Mouse (Mus musculus): ENCODE data around the gene Rin2.
"Not testable (repeated sequence)": the region's sequence is repeated elsewhere in the genome, so short reads cannot be mapped to it uniquely, and the experiment has no call there.

Gene Rin2

GRCm38 (mm10) chr2:145866238-145866637 lies 191.2 kb downstream of the Rin2 start:
- no peak for DNase-seq

GRCm38 (mm10) chr2:145866695-145867449 lies 191.9 kb downstream of the Rin2 start:
- no peak for DNase-seq

GRCm38 (mm10) chr2:145871308-145871707 lies 196.3 kb downstream of the Rin2 start:
- DNase-seq, result no peak

- DNase-seq, result no peak
These were observed 197.1 kb downstream of the Rin2 start for GRCm38 (mm10) chr2:145872099-145872498.

GRCm38 (mm10) chr2:145873953-145874352 lies 198.9 kb downstream of the Rin2 start:
- no peak for DNase-seq

GRCm38 (mm10) chr2:145874879-145875482 lies 200.0 kb downstream of the Rin2 start:
- DNase-seq, result no peak

DNA sequence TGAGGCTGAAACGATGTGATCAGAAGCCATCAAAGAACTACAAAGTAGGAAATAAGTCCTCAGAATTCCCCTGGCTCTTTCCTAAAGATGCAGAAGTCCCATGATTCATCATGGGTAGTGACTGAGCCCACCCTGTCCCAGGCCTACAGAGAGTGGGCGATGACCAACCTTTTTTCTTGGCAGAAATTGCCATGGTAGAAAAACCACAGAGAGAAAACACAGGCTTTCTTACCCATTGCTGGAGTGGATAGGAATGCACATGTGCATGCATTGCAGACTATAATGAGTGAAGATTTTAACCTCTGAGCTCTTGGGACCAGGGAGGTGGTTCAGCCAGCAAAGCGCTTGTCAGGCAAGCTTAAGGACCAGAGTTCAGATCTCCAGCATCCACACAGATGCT lies 202.2 kb downstream of the Rin2 start:
- DNase-seq, result no peak

- no peak for DNase-seq
These were observed 206.1 kb downstream of the Rin2 start for GRCm38 (mm10) chr2:145880887-145881747.

GRCm38 (mm10) chr2:145881932-145882331 lies 206.9 kb downstream of the Rin2 start:
- no peak for DNase-seq

GRCm38 (mm10) chr2:145882398-145882797 lies 207.4 kb downstream of the Rin2 start:
- DNase-seq, result peak; percentile 37

GRCm38 (mm10) chr2:145884036-145884912 lies 209.3 kb downstream of the Rin2 start:
- no peak for DNase-seq

DNA sequence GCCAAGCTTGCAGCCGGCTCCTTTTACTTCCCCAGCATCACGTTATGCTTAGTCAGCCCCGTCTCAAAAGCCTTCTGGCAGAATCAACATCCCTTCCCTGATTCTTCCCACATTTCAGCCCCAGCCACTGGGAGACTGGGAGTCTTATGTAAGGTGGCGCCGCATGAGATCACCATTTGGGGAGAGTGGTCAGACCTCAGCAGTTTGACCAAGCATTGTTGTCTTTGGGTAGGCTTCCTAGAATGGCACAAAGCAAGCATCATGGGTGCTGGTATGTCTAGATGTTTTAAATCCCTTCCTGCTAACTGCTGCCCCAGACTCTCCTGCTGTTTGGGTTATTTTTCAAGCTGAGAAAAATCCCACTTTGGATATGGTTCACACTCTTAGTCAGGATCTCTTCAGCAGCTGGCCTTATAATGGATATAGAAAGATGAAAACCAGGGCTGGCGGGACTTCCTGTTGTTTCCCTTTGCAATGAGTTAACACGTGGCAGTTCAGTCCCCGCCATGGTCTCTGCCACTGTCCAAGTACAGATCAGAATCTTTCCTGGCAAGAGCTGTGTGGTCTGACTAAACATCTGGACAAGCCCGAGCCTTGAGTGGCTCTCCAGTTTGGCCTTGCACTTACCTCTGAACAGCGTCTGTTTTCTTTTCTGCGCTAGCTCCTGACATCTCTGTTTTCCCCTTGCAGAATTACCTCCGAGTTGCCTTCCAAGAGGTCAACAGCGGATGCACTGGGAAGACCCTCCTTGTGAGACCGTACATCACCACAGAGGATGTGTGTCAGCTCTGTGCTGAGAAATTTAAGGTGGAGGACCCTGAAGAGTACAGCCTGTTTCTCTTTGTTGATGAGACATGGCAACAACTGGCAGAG lies 210.1 kb downstream of the Rin2 start:
- no peak for DNase-seq

DNA sequence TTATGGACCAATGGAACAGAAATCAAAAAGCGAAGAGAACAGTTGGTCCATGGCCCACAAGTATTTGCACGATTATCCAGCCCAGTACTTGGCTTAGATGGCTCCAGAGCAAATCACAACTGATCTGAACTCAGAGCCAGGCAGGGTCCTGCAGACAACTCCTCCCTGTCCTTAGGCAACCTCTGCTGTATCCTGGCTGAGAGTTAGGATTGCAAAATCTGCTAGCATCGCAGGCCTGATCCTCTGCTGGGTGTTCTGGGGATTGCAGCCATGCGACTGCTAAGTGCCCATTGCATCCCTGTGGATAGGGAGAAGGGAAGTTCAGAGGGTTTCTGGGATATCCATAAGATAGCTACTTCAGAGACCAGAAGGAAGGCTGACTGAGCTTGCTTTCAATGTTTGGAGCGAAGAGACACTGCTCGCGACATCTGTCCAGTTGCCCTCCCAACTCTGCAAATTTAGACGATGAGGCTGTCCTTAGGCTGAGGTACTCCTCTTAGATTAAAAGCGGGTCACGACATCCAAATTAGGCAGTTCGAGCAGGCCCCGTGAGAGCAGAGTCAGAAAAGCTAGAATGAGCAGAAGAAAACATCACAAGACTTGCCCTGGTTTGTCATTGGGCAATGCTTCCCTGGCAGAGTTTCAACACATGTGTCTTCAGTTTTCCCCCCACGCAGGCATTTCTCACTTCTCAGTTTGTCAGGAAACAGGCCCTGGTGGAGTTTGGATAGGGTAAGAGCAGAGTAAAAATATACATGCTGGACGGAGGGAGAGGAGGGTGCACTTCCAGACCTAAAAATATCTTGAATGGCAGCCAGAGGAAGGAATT lies 213.1 kb downstream of the Rin2 start:
- DNase-seq, result peak; percentile 25

- DNase-seq, result no peak
These were observed 213.9 kb downstream of the Rin2 start for GRCm38 (mm10) chr2:145888766-145889480.

DNA sequence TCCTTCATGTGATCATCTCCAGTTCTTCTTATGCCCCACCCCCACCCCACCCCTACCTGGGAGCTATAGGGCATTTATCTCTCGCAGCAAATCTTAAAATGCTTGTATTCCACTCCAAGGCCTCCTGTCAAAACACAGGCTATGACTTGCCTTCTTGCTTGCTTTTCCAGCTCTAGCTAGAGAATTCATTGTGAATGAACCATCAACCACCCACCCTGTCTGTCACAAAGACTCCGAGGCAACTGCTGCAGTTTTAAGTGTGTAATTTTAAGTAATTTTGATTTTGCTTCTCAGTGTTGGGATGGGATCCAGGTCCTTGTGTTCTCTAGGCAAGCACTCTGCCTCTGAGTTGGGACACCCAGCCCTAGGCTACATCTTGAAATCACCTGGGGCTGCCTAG lies 215.6 kb downstream of the Rin2 start:
- no peak for DNase-seq

GRCm38 (mm10) chr2:145893756-145894155 lies 218.7 kb downstream of the Rin2 start:
- DNase-seq, result no peak

- DNase-seq, result peak; percentile 61
These were observed 223.1 kb downstream of the Rin2 start for GRCm38 (mm10) chr2:145898106-145898505.

DNA sequence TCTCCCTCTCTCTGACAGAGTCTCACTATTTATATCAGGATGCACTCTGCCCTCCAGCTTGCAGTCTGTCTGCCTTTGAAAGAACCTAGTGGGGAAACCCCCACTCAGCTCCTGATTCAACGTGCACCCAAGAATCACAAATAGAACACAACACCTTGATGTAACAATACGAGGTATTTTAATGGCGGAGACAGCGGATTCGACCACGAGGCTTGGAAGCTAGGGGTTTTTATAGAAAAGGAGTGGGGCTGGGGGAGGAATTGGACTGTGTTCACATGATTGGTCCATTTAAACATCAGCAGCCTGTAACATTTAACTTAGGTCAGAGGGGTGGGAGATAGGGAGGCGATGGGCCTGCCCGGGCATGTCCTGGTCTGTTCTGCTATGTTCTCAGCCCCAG lies 225.3 kb downstream of the Rin2 start:
- DNase-seq, result not testable (repeated sequence)

- DNase-seq, result no peak
These were observed 226.8 kb downstream of the Rin2 start, which contains the start of gene Naa20 for GRCm38 (mm10) chr2:145901861-145902260. TSS of gene Naa20 (plus strand) at chr2:145902099.

All from retina, postnatal 1 day (tissue).